Mouse (Mus musculus) adrenal gland, postnatal 14 days (tissue): ENCODE measurements around the gene Pip5k1a. TPM values are rescaled to one million over a fixed set of nuclear protein-coding genes. Genes with fewer than 3 reads are reported as not detected.
A peak's percentile ranks its signal among the peaks of the same experiment; 100 is the strongest.
"Not testable (repeated sequence)": the region's sequence is repeated elsewhere in the genome, so short reads cannot be mapped to it uniquely, and the experiment has no call there.

Experiments
- DNase-seq: peaks from one replicate; pipeline ENCODE4 v3.0.0; 2021; ENCODE audit warnings: mixed read lengths
- long read RNA-seq, 2 experiments: library from polyadenylated mRNA; stranded (forward); transcript quantifications; one replicate each; pipeline ENCODE4 v2.0.0; 2021
- total RNA-seq: library from RNA; stranded (reverse); gene quantifications from 2 replicates; pipeline ENCODE4 v1.2.3, GENCODE M21; 2021

Pip5k1a gene
- 42.9 and 43.8 TPM in 2 replicates for total RNA-seq
- long read RNA-seq, experiment 1, partial matches to known transcripts: 1 of 35 reads
- long read RNA-seq, experiment 1, other reads (novel, unspliced or antisense): 33 of 35 reads
- long read RNA-seq, experiment 2, partial matches to known transcripts: 1 of 44 reads
- long read RNA-seq, experiment 2, other reads (novel, unspliced or antisense): 41 of 44 reads

DNA sequence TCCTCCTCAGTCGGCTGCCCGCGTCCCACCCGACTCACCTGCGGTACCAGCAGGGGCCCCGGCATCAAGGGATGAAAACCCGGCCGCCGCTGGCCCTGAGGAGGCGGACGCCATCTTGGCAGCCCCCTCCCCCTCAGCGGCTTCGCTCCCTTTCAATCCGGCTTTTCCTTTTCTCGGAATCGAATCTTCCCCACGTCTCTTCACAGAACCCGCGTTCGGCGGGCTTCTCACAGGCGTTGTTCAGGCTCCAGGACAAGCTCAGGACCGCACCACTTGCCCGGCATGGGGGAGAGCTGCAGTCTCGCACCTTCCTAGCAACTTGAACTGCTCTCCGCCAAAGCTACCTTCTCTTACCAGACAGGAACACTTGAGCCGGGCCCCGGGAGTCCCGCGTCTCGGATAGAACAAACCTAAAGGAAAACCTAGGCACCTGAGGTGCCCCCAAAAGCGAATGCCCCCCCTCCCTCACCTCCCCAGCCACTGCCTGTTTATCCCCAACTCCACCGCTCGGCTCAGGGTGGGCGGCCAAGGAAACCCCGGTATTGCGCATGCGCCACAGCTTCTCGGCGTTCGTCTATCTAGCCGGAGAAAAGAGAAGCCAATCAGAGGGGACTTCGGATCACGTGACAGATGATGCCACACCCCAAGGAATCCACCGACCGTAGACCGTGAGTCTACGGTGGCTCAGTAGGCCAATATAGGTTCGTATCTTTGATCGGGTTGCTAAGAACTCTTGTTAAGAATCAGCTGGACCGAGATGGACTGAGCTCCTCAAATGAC lies at the start of gene Pip5k1a:
Gene Pip5k1a (minus strand): TSS at position 593 of the 780 bp plus-strand sequence.
- DNase-seq: peak; percentile 98

DNA sequence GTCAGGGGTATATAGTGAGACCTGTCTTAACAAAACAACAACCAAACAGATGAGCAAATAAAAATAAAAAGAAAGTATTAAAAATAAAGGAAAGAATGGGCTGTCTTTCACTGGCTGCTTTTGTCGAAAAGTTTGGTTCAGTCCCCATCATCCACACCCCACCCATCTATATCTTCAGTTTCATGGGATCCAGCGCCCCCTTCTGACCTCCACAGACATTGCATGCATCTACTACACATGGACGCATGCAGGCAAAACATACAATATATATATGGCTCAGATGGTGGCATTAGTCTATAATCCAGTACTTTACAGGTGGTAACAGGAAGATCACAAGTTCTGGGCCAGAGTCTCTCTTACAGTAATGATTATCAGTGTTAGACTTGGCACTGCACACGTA lies 47.1 kb upstream of the Pip5k1a start:
- peak; percentile 68 for DNase-seq

DNA sequence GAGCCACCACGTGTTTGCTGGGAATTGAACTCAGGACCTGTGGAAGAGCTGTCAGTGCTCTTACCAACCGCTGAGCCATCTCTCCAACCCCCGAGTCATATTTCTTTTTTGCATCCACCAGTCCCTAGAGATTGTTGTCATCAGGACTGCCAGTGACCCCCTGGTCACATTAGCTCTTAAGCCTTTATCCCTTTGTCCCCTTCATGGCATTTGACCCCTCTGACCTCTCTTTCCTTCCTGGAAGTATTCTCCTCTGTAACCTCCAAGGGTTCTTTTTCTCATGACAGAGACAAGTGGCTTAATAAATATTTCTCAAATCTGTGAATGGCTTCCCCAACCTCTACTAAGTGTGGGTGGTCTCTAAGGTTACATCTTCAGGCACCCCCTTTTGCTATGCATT lies 41.2 kb upstream of the Pip5k1a start:
- DNase-seq: no peak

DNA sequence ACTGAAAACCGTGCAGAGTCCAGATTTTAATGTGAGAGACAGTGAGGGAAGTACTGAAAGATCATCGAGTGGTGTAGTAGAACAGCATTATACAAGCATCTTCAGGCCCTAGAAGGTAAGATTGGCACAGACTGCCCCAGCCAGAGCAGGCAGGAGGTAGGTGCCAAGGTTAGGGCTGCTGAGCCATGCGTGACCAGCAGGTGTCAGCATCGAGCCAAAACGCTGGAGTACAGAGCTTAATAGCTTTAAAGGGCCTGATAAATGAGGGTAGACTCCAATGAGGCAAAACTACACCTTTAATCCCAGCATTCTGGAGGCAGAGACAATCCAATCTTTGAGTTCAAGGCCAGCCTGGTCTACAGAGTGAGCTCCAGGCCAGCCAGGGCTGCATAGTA lies 35.9 kb upstream of the Pip5k1a start:
- peak; percentile 92 for DNase-seq

DNA sequence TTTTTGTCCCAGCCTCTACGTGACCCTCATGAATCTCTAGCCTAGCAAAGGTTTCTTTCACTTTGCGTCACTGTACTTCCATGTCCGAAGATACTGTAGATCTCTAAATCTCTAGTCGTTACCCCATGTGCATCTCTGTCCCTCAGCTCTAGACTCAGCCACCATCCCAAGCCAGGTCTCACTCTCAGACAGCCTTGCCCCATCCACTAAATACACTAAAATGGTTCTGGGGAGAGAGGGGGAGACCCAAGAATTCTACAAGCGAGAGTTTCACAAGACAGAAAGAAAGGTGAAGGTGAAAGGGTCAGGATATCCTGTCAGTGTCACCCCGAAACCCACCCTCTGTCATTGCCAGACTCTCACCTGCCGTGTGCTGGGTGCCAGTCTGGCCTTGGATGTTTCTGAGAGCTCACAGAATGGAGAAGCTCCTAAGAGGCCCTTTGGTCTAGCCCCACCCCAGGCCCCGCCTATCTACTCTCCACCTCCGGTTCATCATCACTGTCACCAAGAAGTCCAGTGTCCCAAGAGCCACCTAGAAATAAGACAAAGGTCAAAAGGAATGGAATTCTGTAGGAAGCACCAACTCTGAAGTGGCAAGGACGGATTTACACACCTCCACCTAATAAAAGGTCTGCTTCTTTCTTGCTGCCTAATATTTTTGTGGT lies 35.4 kb upstream of the Pip5k1a start, which contains the start of gene Tnfaip8l2:
Gene Tnfaip8l2 (minus strand): TSS at position 409 of the 665 bp plus-strand sequence.
- no peak for DNase-seq

DNA sequence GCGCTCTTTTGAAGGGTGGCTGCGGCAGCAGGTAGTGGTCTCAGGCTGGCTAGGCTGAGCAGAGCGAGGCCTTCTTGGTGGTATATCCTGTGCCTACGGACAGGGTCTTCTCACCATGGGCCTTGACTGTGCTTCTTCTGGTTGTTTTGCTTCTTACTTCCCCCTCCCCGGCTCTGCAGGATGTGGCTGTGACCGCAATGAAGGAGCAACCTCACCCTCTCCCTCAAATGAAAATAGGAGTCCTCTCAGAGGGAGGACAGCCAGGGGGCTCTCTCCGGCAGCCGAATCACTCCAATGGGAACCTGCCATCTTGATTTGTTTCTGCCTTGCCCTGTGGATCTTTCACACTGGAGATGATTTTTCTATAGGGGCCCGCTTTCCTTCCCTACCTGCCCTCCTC lies 34.7 kb upstream of the Pip5k1a start:
- no peak for DNase-seq

DNA sequence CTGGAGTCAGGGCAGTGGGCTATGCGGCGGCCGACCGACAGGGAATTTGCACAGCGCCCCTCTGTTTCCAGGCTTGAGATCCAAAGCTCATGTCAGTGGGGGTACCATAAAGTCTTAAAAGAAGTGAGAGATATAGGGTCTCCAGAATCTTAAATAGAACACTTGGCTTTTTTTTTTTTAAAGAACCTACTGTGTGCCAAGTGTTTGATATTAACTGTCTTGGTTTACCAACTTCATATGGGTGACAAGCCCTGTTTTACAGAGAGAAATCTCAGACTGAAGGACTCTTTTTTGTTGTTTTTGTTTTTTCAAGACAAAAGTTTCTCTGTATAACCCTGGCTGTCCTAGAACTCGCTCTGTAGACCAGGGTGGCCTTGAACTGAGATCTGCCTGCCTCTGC lies 34.1 kb upstream of the Pip5k1a start:
- no peak for DNase-seq

DNA sequence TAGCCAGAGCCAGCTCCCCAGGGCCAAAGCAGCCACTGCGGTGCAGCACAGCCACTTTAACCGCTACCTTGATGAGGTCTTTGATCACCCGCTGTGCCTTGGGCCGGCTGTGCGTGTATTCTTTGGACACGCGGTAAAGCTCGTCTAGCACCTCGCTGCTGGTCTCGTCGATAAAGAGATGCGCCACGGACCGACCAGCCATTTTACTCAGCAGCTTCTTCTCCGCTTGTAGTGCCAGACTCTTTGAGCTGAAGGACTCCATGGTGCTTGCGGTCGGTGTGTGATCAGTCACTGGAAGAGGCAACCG lies 33.5 kb upstream of the Pip5k1a start:
- DNase-seq: no peak

DNA sequence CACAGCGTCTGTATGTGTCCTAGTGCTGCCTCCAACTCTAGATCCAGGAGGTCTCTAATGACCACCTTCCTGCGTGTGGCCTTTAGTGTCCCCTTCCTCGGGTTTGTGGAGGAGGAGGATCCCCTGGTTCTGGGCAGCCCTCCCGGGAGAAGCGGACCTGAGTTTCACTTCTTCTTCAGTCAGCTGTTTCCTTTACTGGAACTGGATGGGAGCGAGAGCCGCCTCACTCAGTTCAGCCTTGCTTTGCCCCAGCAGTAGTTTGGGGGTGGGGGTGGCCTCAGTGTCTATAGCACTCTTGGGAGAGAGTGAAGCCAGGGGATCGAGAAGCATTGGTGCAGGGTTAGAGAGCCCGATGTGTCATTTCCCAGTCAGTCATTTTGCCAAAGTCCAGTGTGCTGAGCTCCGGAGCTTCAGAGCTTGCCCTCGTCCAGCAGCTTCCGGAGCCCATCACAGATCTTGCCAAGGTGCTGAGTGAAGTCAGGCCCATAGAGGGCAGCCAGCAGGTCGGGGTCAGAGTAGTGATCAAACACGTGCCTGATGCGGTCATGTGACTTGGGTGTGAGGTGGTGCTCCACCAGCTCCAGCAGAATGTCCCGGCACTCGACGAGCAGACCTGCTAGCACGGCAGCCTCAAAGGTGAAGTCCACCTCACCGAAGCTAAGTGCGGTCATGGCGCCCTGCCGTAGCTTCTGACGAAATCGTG lies 33.0 kb upstream of the Pip5k1a start:
- peak; percentile 26 for DNase-seq

DNA sequence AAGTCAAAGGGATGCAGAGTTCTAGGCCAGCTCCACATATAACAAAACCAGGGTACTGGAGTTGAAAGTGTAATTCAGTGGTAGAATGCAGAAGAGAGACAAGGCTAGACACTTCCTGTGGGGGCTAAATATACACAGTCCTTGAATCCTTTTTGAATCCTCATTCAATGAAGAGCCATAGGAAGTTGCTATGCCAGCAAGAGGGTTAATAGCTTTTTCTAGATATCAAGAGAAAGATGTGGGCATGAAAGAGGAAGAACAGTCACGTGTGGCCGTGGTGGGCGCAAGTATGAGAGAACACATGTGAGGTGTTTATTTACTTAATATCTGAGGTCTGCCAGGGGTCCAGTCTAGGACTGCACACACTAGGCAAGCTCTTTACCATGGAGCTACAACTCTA lies 29.6 kb upstream of the Pip5k1a start:
- DNase-seq: no peak

DNA sequence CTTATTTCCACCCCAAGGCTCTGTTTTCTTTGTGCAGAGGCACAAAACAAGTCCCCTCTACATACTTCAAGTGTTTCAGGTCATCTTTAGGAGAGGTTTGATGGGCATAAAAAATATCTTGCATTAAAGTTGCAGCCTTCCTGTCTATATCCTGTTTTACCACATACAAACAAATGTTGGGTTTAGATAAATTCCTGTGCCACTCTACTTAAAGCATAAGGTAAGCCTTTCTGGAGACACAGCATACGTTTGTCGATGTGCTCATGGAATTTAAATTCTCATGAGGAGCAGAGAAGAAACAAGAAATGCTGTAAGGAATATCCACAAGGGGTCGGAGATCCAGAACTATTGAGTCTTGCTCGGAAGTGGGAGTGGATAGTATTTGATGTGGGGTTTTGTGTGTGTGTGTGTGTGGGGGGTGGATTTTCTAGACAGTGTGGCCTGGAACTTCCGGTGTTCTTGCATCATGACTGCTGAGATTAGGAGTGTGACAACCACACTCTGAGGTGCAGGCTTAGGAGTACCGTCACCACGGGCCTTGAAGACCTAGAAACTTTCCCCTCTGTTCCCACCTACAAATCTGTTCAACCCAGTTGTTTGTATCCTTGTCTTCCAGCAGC lies 28.8 kb upstream of the Pip5k1a start:
- DNase-seq: no peak

DNA sequence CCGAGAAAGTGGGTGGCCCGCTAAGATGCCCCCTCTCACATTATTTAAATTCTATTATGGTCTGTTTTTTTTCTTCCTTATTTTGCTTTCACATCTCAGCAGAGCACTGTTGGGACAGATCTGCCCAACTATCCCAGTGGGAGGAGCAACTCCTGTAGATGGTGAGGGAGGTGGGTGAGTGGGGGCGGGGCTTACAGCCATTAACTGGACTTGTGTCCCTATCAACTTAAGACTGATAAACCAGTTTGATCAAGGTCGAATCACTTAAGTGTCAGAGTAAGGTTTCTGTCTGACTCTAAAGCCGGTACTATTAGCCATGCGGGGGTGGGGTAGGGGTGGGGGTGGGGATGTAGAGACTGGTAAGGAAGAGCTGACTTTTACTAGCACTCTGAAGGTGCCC lies 28.3 kb upstream of the Pip5k1a start:
- DNase-seq: peak; percentile 75

DNA sequence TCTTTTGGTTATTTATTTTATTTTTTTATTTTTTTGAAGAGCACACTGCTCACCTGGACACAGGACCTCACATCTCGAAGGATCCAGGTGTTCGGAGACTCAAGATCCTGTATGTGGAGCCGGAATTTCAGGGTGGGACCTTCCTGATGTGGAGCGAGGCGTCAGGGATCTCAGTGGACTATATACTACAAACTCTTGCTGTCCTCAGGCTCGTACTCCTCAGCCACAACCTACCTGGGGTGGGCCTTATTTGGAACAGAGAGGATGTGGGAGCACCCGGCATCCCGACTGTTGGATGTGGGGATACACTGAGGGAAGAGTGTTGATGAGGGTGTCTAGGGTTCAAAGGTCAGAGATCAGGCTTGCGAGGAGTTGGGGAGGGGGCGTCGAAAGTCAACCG lies 27.4 kb upstream of the Pip5k1a start:
- not testable (repeated sequence) for DNase-seq

DNA sequence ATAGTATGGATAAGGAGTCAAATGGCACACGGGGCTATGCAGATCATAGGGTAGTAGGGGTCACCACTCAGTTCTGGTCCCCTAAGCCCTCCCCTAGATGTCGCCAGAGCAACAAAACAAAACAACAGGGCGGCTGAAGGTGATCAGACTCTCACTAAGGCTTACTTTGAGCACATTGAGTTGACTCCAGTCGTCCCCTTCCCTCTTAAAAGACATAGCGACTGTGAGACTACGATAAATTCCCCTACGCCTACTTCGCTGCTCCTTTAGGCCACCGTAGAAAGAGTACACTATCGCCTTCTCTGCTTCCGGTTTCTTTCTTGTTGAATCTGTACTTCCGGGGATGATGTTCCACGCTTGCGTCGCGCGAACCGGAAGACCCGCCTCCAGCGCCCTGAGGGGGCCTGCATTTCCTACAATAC lies 27.0 kb upstream of the Pip5k1a start, which contains the start of the genes Scnm1 and Lysmd1:
Gene Scnm1 (minus strand): TSS at position 332 of the 422 bp plus-strand sequence.
Gene Lysmd1 (plus strand): TSS at position 409 of the 422 bp plus-strand sequence.
- peak; percentile 93 for DNase-seq

DNA sequence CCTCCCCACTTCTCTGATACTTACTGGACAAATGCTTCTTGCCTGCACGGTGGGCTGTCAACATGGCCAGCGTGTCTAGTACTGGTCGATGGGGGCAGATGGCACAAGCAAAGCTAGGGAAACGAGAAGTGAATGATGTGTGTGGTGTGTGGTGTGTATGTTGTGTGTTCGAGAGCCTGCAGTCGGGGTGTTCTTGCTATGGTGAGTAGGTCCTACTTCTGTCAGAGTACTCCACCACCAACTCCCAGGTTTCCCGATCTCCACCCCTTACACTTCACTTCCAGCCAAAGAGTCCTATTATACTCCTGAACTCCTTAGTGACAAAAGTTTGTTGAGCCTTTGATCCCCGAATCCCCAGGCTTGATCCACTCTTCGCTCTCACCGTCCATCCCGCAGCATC lies 26.4 kb upstream of the Pip5k1a start:
- no peak for DNase-seq

DNA sequence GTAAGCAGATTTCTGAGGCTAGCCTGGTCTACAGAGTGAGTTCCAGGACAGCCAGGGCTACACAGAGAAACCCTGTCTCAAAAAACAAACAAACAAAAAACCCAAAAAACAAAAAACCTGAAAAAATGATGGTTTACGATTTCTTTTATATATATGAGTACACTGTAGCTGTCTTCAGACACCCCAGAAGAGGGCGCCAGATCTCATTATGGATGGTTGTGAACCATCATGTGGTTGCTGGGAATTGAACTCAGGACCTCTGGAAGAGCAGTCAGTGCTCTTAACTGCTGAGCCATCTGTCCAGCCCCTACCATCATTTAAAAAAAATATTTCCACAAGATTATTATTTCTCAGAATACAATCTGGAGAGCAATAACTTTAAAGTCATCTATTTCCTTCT lies 25.7 kb upstream of the Pip5k1a start:
- DNase-seq: not testable (repeated sequence)

DNA sequence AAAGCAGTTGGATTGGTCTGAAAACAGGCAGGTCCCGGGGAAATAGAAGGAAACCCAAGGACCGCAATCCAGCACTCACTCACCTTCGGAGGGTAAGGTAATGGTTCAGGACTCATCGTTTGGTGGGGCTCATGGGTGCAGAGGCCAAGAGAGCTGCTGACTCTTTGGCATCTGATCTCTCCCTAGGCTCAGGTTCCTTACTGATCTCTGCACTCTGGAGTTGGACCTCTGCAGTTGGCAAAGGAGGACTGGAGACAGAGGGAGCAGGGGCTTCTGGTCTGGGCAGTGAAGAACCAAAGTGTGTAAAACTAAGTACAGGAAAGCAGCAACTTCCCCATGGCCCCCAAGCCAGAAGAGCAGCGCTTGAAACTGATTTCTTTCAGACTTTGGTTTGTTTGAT lies 23.4 kb upstream of the Pip5k1a start:
- no peak for DNase-seq

DNA sequence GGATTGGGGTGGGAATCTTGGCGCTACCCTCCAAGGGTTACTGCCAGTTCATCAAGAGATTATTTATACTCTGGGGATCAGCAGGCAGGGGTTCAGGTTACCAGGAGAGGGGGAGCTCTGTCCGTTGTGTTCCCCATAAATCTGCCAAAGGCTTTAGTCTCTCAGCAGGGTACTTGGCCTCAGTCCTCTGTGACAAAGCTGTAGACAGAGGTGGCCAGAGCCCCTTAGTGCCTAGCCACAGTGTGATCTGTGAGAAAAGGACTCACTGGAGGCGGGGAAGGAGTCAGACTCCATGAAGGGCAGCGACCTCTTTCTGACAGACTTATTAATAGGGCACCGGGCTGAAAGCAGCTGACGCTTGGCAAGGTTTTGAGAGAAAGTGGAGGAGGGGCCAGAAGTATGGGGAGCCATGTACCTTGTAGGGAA lies 22.5 kb upstream of the Pip5k1a start:
- no peak for DNase-seq

DNA sequence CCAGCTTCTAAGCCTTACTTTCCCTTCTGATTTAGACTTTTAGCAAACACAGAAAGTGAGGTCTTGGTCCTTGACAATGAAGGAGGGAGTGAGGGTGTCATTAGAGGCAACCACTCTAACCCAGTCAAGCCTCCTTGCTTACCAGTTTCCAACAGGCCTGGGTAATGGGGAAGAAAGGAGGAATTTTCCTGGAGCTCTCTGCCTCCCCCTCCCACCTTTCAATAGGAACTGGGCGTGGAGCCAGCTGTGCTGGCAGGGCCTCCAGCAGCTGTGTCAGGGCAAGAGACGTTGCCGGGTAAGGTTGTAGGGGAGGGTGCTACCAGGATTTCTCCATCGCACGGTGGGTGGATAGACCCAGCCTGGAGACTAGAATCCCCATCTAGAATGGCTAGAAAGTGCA lies 18.2 kb upstream of the Pip5k1a start:
- peak; percentile 80 for DNase-seq

DNA sequence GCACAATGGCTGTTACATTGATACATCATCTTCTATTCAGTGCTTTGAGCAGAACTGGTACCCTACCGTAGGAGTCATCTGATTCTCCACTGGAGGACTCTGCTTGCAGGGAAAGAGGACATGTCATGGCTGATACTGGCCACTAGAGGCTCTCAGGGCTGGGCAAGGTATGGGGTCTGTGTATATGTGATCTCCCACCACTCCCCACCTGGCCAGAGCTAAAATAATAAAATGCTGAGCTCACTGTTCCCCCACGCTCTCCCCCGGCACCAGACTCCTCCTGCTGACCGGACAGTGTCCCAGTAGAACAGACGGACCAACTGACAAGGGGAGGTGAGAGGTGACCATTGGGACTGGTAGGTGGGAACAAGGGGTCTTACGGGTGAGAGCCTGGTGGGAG lies 17.5 kb upstream of the Pip5k1a start, which contains the start of gene Tmod4:
Gene Tmod4 (plus strand): TSS at position 231 of the 400 bp plus-strand sequence.
- no peak for DNase-seq

DNA sequence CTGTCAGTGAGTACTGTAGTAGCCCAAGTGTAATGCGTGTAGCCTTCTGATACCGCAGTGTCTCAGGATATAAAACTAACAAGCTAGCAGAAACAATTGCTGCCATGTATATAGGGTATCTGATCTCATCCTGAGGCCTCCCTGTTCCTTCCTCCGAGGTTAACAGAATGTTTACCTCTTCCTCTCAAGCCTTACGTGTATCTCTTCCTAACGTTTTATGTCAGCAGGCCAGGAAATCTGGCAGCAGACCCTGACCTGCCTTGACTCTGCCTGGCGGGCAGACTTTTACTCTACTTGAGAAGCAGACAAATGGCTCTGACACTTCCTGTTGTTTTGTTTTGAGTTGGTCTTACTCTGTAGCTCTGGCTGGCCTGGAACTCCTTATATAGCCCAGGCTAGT lies 14.8 kb upstream of the Pip5k1a start:
- no peak for DNase-seq

DNA sequence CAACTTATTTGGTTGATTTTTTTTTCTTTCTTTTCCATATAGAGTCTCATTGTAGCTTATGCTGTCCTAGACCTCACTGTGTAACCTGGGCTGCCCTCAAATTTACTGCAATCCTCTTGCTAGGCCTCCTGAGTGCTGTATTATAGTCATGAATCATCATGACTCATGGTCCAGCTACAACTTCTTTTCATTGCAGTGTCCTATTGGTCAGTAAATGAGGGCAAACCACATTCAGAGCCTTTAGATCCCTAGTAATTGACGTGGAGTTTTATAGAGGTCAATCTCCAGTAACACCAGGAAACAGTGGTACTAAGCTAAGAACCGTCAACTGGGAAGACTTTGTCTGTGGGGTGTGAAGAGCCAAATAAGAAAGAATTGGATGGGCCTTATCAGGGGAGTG lies 11.0 kb upstream of the Pip5k1a start:
- DNase-seq: no peak
